Mouse (Mus musculus) brain, embryonic 14.5 days (tissue): ENCODE data around the gene Spatc1l.

Source experiments
- CTCF ChIP-seq: fragments of 200-500 bp; IDR thresholded peaks from 2 replicates; pipeline ENCODE4 v1.5.1; 2012; ENCODE audit warnings: inconsistent platforms, mild to moderate bottlenecking, moderate library complexity, borderline replicate concordance; ENCODE audit not compliant: insufficient read depth, insufficient read length; ENCODE audit errors: extremely low read depth
- POLR2A ChIP-seq: fragments of 200-500 bp; IDR thresholded peaks from 2 replicates; pipeline ENCODE4 v1.6.1; 2012; ENCODE audit warnings: mild to moderate bottlenecking, inconsistent platforms, borderline replicate concordance; ENCODE audit not compliant: poor library complexity, insufficient read depth, insufficient read length, severe bottlenecking; ENCODE audit errors: extremely low read depth

- TF ChIP-seq CTCF (no peak), POLR2A (no peak)
Measured at GRCm38 (mm10) chr10:76572151-76572550, 10.1 kb downstream of the Spatc1l start.
